Mouse (Mus musculus) right cerebral cortex, postnatal 10 days (tissue): ENCODE data around the gene Ackr3.

Source experiments
- DNase-seq, 2 experiments: peaks; one replicate each; pipeline ENCODE4 v3.0.0; 2021; ENCODE audit warnings: low spot score in 2 of 2

The Ackr3 gene

GRCm38 (mm10) chr1:90204821-90205220 is 1.0 kb downstream of the Ackr3 start:
- no peak for DNase-seq

GRCm38 (mm10) chr1:90205223-90205622 is 1.4 kb downstream of the Ackr3 start:
- DNase-seq = peak; percentile 76 to 79

GRCm38 (mm10) chr1:90206684-90207083 is 2.9 kb downstream of the Ackr3 start:
- DNase-seq = no peak

- no peak for DNase-seq
These were observed 3.5 kb downstream of the Ackr3 start for GRCm38 (mm10) chr1:90207279-90207678.

GRCm38 (mm10) chr1:90207739-90208502 is 4.1 kb downstream of the Ackr3 start:
- DNase-seq = no peak

DNA sequence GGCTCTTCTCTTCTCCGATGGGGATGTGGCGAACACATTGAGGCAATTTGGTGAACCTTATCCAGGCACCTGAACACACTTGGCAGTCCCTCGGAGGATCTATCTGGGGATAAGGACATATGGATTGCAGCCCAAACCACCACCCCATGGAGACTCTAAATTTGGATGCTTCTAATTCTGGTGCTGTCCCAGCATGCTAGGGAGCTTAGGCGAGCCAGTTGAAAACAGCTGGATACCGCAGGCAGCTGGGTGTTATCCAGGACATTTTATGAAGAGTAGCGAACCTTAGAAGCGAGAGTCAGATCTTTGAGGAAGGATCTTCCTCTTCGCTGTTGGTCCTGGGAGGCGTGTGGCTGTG is 4.7 kb downstream of the Ackr3 start:
- DNase-seq = no peak

DNA sequence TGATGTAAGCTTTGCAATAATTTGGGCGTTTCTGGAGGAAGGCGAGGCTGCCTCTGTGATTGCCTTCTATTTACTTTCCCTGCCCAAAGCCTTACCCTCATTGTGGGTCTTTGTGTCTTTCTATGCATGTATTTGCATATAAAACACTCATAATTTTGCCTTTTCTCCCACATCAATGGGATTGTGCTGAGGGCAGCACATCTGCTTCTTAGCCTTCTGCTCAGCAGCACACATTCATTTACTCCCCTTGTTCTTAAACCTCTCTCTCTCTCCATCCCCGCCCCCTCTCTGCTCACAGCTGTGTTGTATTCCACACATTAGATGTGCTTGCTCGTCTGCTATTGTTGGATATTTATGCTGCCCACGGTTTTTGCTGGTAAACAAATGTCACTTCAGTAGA is 5.3 kb downstream of the Ackr3 start:
- DNase-seq = no peak

DNA sequence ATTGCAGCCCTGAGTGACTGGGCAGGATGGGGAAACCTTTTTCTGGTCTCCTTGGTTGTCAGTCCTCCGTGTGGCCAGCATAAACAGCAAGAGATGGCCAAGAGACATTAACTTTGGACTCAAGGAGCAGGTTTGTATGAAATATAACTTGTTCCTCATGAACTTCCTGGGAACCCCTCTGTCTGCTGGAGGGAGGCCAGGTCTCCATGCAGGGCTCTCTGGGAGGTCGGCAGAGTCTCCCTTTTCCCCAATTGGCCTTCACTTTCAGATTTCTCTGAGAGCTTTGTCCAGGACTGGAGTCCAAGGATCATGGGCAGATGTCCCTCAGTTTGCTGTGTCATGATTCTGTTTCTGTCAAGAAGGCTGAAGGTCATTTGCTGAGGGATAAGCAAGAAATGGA is 6.0 kb downstream of the Ackr3 start:
- DNase-seq = no peak

GRCm38 (mm10) chr1:90210346-90210745 is 6.6 kb downstream of the Ackr3 start:
- no peak for DNase-seq

GRCm38 (mm10) chr1:90210761-90211160 is 7.0 kb downstream of the Ackr3 start:
- DNase-seq = no peak

DNA sequence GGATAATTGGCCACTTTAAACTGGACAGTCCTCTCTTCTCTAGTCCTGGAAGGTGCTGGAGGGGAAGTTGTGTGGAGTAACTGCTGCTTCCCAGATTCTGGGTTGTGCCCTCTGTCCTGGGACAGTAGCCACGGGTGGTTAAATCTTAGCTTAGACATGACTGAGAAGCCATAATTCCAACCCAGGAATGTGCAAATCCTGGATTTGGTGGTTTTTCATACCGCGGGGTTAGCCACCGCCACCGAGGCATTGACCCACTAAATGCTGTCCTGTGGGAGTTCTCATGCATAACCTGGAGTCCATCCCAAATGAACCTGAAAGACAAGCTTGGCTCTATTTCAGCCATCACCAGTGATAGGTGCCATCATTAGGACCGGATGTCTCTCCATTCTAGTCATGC is 8.6 kb downstream of the Ackr3 start:
- no peak for DNase-seq

GRCm38 (mm10) chr1:90212901-90213300 is 9.1 kb downstream of the Ackr3 start:
- no peak for DNase-seq

GRCm38 (mm10) chr1:90214021-90214420 is 10.2 kb downstream of the Ackr3 start:
- DNase-seq = no peak

DNA sequence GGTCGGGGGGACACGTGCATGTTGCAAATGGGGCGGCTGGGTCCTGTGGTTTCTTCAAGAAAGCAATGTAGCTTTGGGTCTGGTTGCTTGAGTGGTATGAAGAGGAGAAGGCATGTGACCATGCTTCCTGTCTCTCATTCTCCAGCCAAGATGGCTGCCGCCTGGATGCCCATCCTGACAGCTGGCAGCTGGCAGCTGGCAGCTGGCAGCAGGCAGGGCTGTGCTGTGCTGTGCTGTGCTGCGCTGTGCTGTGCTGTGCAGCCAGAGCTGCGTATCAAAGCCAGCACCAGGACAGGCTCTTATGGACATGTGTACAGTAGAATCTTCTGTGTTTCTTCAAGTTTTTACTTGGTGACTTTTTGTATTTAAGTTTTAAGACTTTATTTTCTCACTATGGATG is 11.1 kb downstream of the Ackr3 start:
- DNase-seq = no peak

DNA sequence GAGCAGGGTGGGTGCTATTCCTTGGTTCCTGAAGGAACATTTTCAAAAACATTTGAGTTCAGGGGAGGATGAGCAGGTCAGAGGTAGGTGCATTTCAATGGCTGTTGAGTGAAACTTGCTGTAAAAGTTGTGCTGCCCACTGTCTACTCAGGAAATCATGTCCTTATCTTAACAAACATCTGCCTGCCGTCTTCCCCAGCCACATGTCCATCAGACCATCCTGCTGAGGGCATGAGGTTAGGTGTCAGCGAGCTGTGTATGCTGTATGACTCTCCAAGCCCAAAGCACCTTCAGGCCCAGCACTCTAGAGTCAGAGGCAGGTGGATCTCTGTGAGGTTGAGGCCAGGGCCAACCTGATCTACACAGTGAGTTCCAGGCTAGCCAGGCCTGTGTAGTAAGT is 12.1 kb downstream of the Ackr3 start:
- no peak for DNase-seq

GRCm38 (mm10) chr1:90216395-90216794 is 12.6 kb downstream of the Ackr3 start:
- no peak for DNase-seq

- no peak for DNase-seq
These were observed 16.5 kb downstream of the Ackr3 start for GRCm38 (mm10) chr1:90220280-90220679.

DNA sequence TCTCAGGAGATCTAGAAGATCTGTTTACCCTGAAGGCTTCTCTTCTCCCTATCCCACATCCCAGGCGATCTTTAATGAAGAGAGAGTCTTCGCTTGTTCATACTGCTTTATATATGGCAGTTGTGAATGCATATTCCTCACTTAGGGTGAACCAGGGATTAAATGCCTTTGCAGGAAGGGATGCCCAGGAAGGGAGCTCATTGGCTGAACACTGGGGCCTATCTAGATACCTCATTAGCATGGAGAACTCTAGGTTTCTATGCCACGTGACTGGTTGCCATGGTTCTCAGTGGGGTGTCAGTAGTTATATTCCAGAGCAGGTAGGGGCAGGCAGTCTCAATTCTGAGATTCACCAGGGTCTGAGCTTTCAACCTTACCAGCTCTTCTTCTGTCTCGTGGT is 17.1 kb downstream of the Ackr3 start:
- no peak for DNase-seq

GRCm38 (mm10) chr1:90221811-90222361 is 18.1 kb downstream of the Ackr3 start:
- DNase-seq = peak; percentile 80 to 85

GRCm38 (mm10) chr1:90222427-90222901 is 18.7 kb downstream of the Ackr3 start:
- DNase-seq = no peak

- no peak for DNase-seq
These were observed 19.2 kb downstream of the Ackr3 start for GRCm38 (mm10) chr1:90223006-90223405.

DNA sequence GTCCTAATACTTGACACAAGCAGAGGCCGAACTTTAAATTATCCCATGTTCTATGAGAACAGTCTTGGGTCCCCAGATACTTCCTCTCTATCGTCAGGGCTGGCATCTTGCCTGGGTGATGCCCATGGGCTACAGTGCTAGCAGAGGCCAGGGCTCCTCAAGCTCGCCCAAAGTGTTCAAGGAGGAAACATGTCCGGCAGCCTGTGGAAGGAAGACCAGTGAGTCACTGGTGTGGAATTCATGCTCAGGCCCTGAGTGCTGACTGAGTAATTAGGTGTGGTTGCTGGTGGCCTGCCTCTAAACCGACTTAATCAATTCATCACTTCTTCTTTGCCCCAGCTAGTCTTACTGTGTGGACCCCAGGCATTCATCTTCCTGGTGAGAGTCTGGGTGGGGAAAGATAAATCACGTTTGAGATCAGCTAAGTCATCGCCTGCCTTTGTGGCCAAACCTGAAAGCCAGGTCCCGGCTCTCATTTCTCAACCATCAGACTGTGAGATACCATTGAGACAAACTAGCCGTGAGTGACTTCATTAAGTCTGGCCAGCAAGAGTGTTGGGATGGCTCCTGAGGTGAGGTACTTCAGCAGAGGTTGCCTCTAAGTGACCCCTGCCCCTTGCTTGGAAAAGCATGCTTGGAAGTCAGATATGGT is 21.9 kb downstream of the Ackr3 start:
- DNase-seq = peak in 1 of 2 experiments; percentile 45

- no peak for DNase-seq
These were observed 24.0 kb downstream of the Ackr3 start for GRCm38 (mm10) chr1:90227684-90228322.
